Mouse (Mus musculus): ENCODE measurements around the gene Draxin.

GRCm38 (mm10) chr4:148080597-148080973, 49.9 kb downstream of the Draxin start:
- TF ChIP-seq CTCF (conservative IDR thresholded peaks at IDR 0.05; ENCODE audit: low read length) (no peak), POU5F1 (IDR thresholded peaks at IDR 0.05; ENCODE audit: borderline replicate concordance, low read length) (no peak), NANOG (IDR thresholded peaks at IDR 0.05; ENCODE audit: borderline replicate concordance, low read length) (no peak)

Measured in E14TG2a.4 (cell line).